Mouse (Mus musculus): ENCODE measurements around the gene 1700020A23Rik. TPM values are rescaled to one million over a fixed set of nuclear protein-coding genes. Genes with fewer than 3 reads are reported as not detected.

Gene 1700020A23Rik
- polyA plus RNA-seq, 1 experiment from 2014 or later: not detected

DNA sequence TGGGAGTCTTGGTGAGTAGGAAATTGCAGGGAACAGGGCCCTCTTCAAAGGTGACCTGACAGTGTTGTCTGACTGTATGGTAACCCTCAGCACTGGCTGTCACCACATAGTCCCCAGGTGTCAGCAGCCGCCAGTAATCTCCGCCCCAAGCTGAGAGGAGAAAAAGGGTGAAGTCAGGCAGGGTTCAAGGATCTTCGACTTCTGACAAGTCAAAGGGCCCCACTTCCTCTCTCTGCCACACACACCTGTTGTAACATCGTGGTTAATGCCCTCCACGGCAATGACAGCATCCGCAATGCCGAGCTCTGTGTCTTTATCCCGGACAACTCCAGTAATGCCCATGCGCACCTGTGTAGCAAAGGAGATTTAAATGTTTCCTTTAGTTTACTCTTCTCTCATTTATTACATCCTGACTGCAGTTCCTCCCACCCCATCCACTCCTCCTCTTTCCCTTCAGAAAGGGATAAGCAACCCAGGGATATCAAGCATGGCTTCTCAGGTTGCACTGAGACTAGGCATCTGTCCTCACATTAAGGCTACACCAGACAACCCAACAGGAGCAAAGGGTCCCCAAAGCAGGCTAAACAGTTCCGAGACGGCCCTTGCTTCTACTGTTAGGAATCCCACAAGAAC is 13.9 kb upstream of the 1700020A23Rik start:
- H3K9me3 ChIP-seq: no peaks in the 10 kb centered on the region
- no peak overlapping the region for H3K27ac ChIP-seq
- H3K9ac ChIP-seq: no peak overlapping the region
- peaks cover 10% of the 10 kb centered on the region; the same call in 1 of the 2 replicates for H3K36me3 ChIP-seq (replicated peaks)
- H3K27me3 ChIP-seq: peaks cover 3% of the 10 kb centered on the region; the same call in 1 of the 2 replicates
- H3K4me3 ChIP-seq (replicated peaks): no peak overlapping the region
- H3K4me1 ChIP-seq: no peaks in the 10 kb centered on the region
- 90% methylated on average over 11 of the region's 11 CpGs for WGBS
- ATAC-seq (ENCODE audit: low FRiP score): no peak
- no peak overlapping the region for H3K4me2 ChIP-seq

DNA sequence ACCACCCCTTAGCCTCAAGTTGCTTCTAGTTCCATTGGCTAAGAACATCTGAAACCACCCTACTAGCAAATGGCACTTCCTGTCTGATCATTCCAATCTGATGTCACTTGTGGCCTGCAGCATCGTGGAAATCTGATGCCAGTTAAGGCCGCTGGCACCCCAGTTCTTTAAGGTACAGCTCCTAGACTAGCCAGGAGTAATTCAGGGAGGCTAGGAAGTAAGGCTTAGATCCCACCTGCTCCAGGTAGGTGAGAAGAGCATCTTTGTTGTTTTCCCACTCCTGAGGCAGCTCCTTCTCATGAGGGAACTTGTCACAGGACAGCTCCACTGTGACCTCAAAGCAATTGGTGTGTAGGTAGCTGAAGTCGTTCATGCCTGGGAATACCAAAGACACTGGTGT is 12.2 kb upstream of the 1700020A23Rik start:
- Histone ChIP-seq H3K9ac (no peak overlapping the region), H3K9me3 (no peaks in the 10 kb centered on the region), H3K4me2 (no peak overlapping the region), H3K27me3 (peaks cover 7% of the 10 kb centered on the region; the same call in 1 of the 2 replicates), H3K4me3 (replicated peaks) (no peak overlapping the region), H3K4me1 (peaks cover 14% of the 10 kb centered on the region), H3K27ac (no peak overlapping the region), H3K36me3 (replicated peaks) (peaks cover 10% of the 10 kb centered on the region; the same call in 1 of the 2 replicates)
- WGBS: 86% methylated on average over 3 of the region's 3 CpGs
- no peak for ATAC-seq (ENCODE audit: low FRiP score)

DNA sequence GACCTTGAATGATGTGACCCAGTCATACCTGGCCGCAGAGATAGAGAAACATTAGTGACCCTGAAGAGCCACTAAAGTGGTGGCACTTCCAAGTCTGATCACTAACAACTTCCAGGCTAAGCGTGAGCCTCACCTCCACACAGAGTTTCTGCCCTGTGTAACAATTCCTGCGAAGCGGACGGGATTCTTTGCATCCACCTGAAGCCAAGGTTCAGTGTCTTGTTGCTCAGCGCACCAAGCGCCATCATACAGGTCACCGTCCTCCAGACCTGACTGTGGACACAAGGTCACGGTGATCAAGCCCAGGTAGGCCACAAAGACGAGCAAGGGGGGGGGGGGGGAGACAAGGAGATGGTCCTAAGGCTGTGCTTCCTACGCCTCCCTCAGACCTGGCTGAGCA is 9.4 kb upstream of the 1700020A23Rik start:
- Histone ChIP-seq H3K27me3 (peaks cover 23% of the 10 kb centered on the region), H3K4me3 (replicated peaks) (no peak overlapping the region), H3K4me1 (peaks cover 22% of the 10 kb centered on the region), H3K36me3 (replicated peaks) (0 out of 2 replicates have a peak, but pooled peaks cover 10% of the 10 kb centered on the region), H3K9me3 (no peaks in the 10 kb centered on the region), H3K9ac (no peak overlapping the region), H3K27ac (no peak overlapping the region), H3K4me2 (no peak overlapping the region)
- ATAC-seq (ENCODE audit: low FRiP score): no peak
- WGBS: 91% methylated on average over 11 of the region's 11 CpGs

DNA sequence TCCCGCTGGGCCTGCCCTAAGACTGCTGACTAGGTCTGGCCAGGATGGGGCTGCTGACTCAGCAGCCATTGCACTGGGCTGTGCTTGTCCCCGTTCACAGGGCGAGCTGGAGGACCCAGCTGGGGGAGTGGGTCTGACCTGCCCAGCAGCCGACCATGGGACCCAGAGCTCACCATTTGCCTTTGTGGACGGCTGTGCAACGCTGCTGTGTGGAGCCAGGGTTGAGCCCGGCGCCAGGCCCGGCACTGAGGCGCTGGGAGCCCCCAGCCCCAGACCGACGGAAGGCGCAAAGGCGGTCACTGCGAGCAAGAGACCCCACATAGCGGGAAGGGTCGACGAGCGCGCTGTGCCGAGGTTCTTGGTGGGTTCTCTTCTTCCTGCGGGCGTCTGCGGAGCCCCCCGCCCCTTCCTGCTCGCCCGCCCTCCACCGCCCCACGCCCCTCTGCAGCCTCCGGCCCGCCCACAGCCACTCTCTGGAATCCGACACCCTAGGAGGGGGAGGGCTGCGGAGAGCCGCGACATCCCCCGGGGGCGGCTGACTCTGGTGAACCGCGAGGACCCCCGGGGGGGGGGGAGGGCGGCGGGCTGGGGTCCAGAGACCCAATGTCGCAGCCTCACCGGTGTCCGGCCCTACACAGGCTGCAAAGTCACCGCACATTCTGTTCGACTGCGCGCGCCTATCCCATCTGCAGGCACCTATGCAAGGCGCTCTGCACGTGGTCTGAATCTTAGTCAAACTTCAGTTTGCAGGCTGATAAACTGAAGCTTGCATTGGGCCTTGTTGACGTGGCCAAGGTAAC is 7.7 kb upstream of the 1700020A23Rik start, which contains the start of gene Cpxm1:
Cpxm1 (minus strand) TSS at position 389 of the 800 bp plus-strand sequence.
- peak; percentile 81 for ATAC-seq (ENCODE audit: low FRiP score)
- Histone ChIP-seq H3K27me3 (peaks cover 23% of the 10 kb centered on the region), H3K27ac (no peak within 1 kb of the TSS), H3K4me2 (peak within 1 kb of the TSS; percentile 98), H3K4me1 (peaks cover 28% of the 10 kb centered on the region), H3K9me3 (no peaks in the 10 kb centered on the region), H3K9ac (peak within 1 kb of the TSS; percentile 65), H3K4me3 (replicated peaks) (peak within 1 kb of the TSS; percentile 59), H3K36me3 (replicated peaks) (0 out of 2 replicates have a peak, but pooled peaks cover 10% of the 10 kb centered on the region)
- WGBS: 1% methylated on average over 46 of the region's 53 CpGs

DNA sequence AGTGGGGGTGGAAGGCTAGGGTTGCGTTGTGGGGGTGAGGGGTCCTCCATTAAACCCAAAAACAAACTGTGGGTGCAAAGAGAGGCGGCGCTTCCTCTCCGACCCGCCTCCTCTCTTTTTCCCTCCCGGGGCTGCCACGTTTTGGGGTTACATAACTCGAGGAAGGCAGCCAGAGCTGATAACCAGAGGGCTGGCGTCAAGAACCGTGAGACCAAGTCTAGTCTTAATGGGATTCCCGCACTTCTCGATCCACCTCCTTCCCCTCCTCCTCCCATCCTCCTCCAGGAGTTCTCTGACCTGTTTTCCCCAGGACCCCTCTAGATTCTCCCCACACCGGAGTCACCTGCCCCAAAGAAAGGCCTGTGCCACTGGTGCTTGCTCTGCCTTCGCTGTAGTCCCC is 7.0 kb upstream of the 1700020A23Rik start:
- peaks cover 28% of the 10 kb centered on the region for H3K4me1 ChIP-seq
- H3K27ac ChIP-seq: no peak overlapping the region
- no peaks in the 10 kb centered on the region for H3K9me3 ChIP-seq
- peak overlapping the region; percentile 98 for H3K4me2 ChIP-seq
- H3K4me3 ChIP-seq (replicated peaks): peak overlapping the region; percentile 59
- H3K36me3 ChIP-seq (replicated peaks): 0 out of 2 replicates have a peak, but pooled peaks cover 3% of the 10 kb centered on the region
- 15% methylated on average over 14 of the region's 14 CpGs for WGBS
- ATAC-seq (ENCODE audit: low FRiP score): no peak; the same call in 1 of the 2 replicates
- peak overlapping the region; percentile 65; the same call in 1 of the 2 replicates for H3K9ac ChIP-seq
- peaks cover 26% of the 10 kb centered on the region for H3K27me3 ChIP-seq

DNA sequence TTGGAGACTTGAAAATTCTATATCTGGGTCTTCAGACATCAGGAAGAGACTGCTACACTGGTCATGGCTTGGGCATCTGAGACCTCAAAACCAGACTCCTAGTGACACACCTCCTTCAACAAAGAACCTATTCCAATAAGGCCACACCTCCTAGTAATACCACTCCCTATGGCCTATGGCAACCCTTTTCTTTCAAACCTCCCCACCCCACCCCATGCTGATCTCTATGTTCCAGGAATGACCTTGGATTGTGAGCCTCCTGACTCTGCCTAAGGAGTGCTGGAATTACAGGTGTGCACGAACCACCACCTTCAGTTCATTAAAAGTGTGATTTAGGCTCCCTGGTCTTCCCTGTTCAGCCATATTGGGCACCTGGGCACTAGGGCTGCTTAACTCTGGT is 5.0 kb upstream of the 1700020A23Rik start:
- Histone ChIP-seq H3K27me3 (peaks cover 26% of the 10 kb centered on the region), H3K4me2 (no peak overlapping the region), H3K9ac (no peak overlapping the region), H3K4me3 (replicated peaks) (no peak overlapping the region), H3K4me1 (peaks cover 28% of the 10 kb centered on the region), H3K9me3 (no peaks in the 10 kb centered on the region), H3K36me3 (replicated peaks) (no peaks in the 10 kb centered on the region), H3K27ac (no peak overlapping the region)
- 97% methylated on average over 1 of the region's 1 CpGs for WGBS
- no peak for ATAC-seq (ENCODE audit: low FRiP score)

DNA sequence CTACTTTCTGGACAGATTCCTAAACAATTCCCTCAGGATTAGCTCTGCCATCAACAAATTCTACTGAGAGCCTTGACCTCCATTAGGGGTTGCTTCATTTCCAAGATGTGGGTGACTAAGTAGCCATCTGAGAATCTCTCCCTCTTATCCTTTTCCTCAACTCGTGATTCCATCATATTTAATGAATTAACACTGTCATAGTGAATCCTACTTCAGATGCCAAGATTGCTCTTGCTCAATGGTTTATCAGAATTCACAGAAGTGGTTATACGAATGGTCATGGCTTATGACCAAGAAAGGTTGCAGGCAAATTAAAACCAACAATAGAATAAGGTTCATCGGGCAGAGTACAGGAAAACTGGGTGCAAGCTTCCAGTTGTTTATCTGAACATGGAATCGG is 3.2 kb upstream of the 1700020A23Rik start:
- Histone ChIP-seq H3K9ac (no peak overlapping the region), H3K27me3 (peaks cover 32% of the 10 kb centered on the region), H3K4me3 (replicated peaks) (no peak overlapping the region), H3K27ac (no peak overlapping the region), H3K4me1 (peaks cover 22% of the 10 kb centered on the region), H3K9me3 (no peaks in the 10 kb centered on the region), H3K36me3 (replicated peaks) (no peaks in the 10 kb centered on the region), H3K4me2 (no peak overlapping the region)
- 84% methylated on average over 4 of the region's 4 CpGs for WGBS
- ATAC-seq (ENCODE audit: low FRiP score): no peak

DNA sequence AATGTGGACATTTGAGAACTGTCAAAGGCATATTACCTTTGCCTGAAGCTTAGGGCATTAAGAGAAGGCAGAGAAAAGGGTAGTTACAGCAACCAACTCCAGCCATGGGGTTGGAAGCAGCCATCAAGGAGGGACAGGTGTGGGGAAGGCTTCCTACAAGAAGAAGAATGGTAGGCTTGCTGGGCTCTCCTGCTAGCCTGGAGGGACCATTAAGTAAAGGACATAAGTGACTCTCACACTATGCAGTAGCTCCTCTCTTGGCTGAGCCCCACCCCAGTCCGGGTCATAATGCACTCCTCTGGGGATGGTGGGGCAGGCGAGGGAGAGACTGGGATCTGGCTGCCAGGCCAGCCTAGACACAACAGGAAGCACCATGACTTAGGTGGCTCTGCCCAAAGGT is 1.1 kb downstream of the 1700020A23Rik start, which contains the start of gene Tmem239:
Tmem239 (plus strand) TSS at position 301 of the 400 bp plus-strand sequence.
- H3K4me2 ChIP-seq: no peak within 1 kb of the TSS
- peaks cover 8% of the 10 kb centered on the region; the same call in 1 of the 2 replicates for H3K4me1 ChIP-seq
- no peaks in the 10 kb centered on the region for H3K9me3 ChIP-seq
- H3K4me3 ChIP-seq (replicated peaks): no peak within 1 kb of the TSS
- H3K27me3 ChIP-seq: peaks cover 29% of the 10 kb centered on the region
- no peak for ATAC-seq (ENCODE audit: low FRiP score)
- 72% methylated on average over 2 of the region's 2 CpGs for WGBS
- no peaks in the 10 kb centered on the region for H3K36me3 ChIP-seq (replicated peaks)
- H3K27ac ChIP-seq: no peak within 1 kb of the TSS
- no peak within 1 kb of the TSS for H3K9ac ChIP-seq

DNA sequence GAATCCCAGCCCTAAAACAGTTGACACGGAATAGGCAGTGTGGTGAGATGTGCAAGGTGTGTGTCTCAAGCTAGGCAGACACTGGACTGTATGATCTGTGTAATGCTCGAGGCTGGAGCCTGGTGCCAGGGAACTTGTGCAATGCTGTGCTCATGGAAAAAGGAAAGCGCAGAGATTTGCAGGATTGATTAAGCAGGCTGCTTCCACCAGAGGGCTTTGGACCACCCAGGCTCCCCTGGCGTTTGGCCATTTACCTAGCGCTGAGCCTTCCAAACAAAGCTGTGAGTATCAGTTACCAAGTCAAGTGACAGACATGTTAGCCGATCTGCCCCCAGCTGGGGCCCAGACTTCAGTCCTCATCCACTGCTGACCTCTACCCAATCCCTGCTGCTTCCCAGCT is 3.1 kb downstream of the 1700020A23Rik start:
- peaks cover 11% of the 10 kb centered on the region; the same call in 1 of the 2 replicates for H3K4me1 ChIP-seq
- H3K27me3 ChIP-seq: peaks cover 25% of the 10 kb centered on the region
- no peak for ATAC-seq (ENCODE audit: low FRiP score)
- H3K4me2 ChIP-seq: no peak overlapping the region
- no peak overlapping the region for H3K27ac ChIP-seq
- no peak overlapping the region for H3K4me3 ChIP-seq (replicated peaks)
- H3K9ac ChIP-seq: no peak overlapping the region
- no peaks in the 10 kb centered on the region for H3K36me3 ChIP-seq (replicated peaks)
- no peaks in the 10 kb centered on the region for H3K9me3 ChIP-seq
- WGBS: 19% methylated on average over 6 of the region's 6 CpGs

DNA sequence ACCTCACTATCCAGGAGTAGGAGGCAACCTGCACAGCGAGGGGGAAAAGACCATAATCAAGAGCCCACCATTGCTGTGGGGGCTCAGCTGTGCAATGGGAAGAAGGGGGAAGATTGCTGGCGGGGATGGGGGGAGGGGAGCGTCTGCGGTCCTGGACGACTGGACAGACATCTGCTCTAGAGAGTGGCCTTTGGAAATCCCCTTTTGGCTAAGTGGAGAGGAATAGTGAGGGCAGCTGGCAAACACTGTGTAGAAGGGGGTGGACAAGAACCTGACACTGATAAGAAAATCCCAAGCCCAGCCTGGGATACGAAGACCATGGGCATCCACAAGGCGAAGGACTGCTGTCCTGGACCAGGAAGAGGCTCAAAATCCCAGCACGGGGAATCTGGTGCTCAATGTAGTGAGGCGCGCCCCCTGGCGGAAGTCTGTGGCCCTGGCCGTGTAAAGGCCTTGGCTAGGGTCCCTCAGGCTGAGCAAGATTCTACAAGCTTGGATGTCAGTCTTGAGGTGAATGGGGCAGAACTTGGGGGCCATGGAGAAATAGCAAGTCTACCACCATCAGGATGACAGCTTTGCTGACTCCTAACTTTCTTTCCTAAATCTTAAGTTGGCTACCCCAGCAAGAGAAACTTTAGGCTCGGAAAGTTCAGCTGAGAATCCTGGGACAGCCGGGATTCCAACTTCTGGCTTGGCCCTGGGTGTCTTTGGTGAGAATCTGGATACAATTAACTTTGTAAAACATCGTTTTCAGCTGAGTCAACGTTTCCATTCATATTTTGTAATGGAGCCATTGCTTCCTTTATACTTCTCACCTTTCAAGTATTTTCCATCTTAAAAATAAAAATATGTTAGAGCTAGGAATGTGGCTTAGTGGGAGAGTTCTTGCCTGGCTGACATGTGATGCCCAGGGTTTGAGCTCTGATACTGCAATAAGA is 6.8 kb downstream of the 1700020A23Rik start:
- peaks cover 17% of the 10 kb centered on the region for H3K27me3 ChIP-seq
- H3K36me3 ChIP-seq (replicated peaks): no peaks in the 10 kb centered on the region
- peaks cover 11% of the 10 kb centered on the region; the same call in 1 of the 2 replicates for H3K4me1 ChIP-seq
- peak; percentile 84; the same call in 1 of the 2 replicates for ATAC-seq (ENCODE audit: low FRiP score)
- H3K4me3 ChIP-seq (replicated peaks): no peak overlapping the region
- H3K4me2 ChIP-seq: no peak overlapping the region
- no peak overlapping the region for H3K9ac ChIP-seq
- H3K9me3 ChIP-seq: no peaks in the 10 kb centered on the region
- H3K27ac ChIP-seq: no peak overlapping the region
- 38% methylated on average over 16 of the region's 16 CpGs for WGBS

DNA sequence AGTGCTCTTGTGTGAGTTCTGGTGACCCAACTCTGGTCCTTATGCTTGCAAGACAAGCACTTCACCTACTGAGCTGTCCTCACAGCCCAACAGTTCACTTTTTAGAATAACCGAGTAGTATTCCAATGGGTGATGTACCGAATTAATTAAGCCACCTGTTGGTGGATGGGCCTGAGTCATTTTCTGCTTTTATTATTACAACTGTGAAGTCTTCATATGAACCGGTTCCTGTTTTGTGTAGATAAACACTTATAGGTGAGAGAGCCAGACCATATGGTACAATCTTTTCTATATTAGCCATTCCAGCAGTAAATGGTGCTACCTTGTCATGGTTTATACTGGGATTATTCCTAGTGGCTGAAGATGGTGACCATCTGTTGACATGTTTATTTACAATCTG is 7.7 kb downstream of the 1700020A23Rik start:
- ATAC-seq (ENCODE audit: low FRiP score): no peak
- no peaks in the 10 kb centered on the region for H3K36me3 ChIP-seq (replicated peaks)
- peaks cover 10% of the 10 kb centered on the region for H3K27me3 ChIP-seq
- H3K9me3 ChIP-seq: no peaks in the 10 kb centered on the region
- no peak overlapping the region for H3K9ac ChIP-seq
- WGBS: 82% methylated on average over 3 of the region's 3 CpGs
- H3K4me3 ChIP-seq (replicated peaks): no peak overlapping the region
- no peak overlapping the region for H3K4me2 ChIP-seq
- no peak overlapping the region for H3K27ac ChIP-seq
- H3K4me1 ChIP-seq: peaks cover 11% of the 10 kb centered on the region; the same call in 1 of the 2 replicates

Data from forebrain, embryonic 12.5 days (tissue).